Mouse (Mus musculus) liver, postnatal 0 days (tissue): Measurements from ENCODE around the gene Tmem184b.

Experiments
- CTCF ChIP-seq: sonication (generic); IDR thresholded peaks from 2 replicates; pipeline ENCODE4 v1.5.1; 2016; ENCODE audit warnings: antibody characterized with exemption, low read depth
- EP300 ChIP-seq: IDR thresholded peaks from 2 replicates; pipeline ENCODE4 v1.6.1; 2016; ENCODE audit warnings: antibody characterized with exemption, low read depth, mild to moderate bottlenecking

DNA sequence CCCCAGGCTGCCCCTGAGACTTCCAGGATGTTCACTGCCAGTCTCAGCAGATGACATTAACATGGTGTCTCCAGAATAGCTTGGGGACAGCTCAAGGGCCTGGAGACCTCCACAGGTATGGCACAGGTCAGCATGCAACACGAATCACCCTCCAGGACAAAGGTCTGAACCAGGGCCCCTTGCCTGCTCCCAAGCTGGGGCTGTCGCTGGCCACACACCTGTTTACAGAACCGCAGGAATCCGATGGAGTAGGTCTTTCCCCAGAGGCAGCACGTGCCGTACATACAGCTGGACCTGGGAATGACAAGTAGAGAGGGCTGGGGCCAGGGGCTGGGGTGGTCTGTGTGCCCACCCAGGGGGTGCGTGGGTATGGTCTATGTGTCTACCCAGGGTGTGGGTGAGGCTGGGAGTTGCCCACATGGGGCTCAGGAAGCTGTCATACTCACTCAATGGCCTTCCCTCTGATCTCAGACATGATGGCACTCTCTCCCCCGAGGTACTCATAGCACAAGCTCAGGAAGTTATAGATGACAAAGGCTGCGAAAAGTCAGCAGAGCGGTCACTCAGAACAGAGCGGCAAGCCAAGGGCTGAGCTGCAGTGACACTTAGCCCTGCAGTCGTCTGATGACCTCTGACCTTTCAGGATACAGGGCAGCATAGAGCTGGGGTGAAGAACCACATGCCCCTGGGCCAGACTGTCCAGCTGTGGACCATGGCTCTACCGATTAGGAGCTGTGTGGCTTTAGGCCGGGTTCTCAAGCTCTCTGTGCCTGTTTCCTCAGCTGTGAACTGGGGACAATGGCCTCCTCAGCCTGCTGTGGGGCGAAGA is 33.7 kb downstream of the Tmem184b start:
- TF ChIP-seq CTCF, result no peak
- TF ChIP-seq EP300, result no peak
